Mouse (Mus musculus) brain, embryonic 18.5 days (tissue): Measurements from ENCODE around the gene 4930519G04Rik.
"Not testable (repeated sequence)": the region's sequence is repeated elsewhere in the genome, so short reads cannot be mapped to it uniquely, and the experiment has no call there.

Experiments
- DNase-seq: peaks from one replicate; pipeline ENCODE4 v3.0.0-alpha.2; 2012; ENCODE audit warnings: low read depth, low spot score

Gene 4930519G04Rik

DNA sequence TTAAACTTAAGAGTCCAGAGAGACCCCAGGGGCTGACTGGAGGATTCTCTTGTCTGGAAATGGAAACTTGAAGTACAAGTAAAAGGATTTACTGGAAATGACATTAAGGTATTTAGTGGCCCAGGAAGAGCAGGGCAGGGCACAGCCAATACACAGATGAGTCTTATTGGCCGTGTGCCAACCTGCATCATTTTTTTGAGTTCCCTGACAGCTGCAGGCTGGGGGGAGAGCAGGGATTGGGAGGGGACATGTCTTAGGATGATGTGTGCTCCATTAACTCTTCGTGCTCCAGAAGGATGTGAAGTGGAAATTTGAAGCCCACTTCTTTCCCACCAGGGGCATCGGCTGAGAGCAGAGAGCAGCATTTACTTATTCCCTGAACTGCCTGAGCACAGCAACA, 11.3 kb upstream of the 4930519G04Rik start:
- DNase-seq, result not testable (repeated sequence)

GRCm38 (mm10) chr5:114842674-114843073, 10.8 kb upstream of the 4930519G04Rik start:
- DNase-seq, result no peak

GRCm38 (mm10) chr5:114844371-114844770, 9.1 kb upstream of the 4930519G04Rik start:
- not testable (repeated sequence) for DNase-seq

DNA sequence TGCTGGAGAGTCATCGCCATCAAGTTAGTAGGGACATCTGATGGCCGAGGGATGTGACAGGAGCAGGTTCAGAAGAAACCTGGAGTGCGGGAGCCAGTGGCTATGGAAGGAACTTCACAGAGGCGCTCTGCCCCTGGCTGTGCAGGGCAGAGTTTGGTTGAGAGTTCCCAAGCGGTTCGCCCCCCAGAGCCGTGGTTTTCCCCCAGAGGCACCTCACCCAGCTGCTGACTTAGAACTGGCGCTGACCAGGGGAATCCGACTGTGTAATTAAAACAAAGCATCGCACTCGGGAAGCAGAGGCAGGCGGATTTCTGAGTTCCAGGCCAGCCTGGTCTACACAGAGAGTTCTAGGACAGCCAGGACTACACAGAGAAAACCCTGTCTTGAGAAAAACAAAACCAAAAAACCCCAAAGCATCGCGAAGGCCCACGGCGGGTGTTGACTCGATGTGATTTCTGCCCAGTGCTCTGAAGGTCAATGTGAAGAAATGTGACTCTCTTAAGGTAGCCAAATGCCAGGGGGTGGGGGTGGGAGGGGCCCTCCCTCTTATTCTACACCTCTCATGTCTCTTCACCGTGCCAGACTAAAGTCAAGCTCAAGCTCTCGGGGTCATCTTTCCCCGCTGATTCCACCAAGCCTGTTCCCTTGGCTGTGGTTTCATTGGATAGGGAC, 1.8 kb upstream of the 4930519G04Rik start:
- no peak for DNase-seq

- DNase-seq, result no peak
Observed at GRCm38 (mm10) chr5:114858582-114858981, 5.1 kb downstream of the 4930519G04Rik start, which contains the start of gene Gm9936. Gene Gm9936 (minus strand): TSS chr5:114858682.

DNA sequence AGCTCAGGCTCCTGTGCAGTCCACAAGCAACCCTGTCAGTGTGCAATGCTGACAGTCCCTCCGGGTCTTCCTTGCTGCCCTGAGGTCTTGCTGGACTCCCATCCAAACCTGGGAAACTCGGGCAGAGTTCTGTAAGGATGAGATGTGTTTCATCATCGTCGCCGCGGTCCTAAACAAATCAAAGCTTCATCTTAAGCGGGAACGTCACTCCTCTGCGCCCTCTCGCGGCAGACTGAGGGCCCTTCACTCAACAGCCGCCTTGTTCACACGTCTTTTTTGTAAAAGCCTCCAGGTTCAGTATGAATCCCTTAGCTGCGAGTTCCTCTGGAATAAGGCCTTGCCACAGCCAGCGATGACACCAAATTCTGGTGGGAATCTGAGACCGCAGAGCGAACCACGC, 5.8 kb downstream of the 4930519G04Rik start:
- DNase-seq, result peak; percentile 64

- DNase-seq, result no peak
Observed at GRCm38 (mm10) chr5:114861730-114862129, 8.3 kb downstream of the 4930519G04Rik start.

- no peak for DNase-seq
Observed at GRCm38 (mm10) chr5:114864813-114865212, 11.3 kb downstream of the 4930519G04Rik start.

DNA sequence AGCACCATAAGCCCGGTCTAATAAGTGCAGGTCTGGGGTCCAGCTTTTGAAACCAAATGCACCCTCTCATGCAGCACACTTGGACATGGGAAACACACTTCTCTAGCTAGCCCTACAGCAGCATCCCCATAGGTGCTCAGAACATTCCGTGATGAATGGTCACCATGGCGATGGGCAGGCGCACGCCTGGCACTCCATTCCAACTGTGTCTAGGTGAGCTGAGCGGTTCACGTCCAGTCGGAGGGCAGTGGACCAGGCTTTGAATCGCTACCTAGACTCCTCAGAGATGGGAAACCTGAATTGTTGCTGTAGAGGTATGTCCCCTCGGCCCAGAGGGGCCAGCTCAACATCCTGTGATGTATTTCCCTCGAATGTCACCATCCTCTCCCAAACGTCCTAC, 11.8 kb downstream of the 4930519G04Rik start:
- no peak for DNase-seq

DNA sequence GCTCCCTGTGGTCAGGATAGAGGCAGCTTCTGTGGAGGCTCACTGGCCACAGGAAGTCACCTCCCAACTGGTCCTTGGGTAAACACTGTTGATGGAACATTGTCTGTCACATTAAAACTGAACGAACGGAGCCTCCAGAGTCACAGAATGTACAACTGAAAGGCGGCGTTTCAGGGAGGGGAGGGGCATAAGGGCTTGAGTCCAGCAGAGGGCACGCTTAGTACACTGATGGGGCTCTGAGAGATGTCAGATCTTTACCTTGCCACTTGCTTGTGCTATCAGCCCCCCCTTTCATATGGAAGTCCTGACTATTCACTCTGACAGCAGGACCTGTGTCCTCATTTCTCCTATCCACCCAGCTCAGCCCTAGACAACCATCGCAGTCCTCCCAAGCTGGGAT, 22.4 kb downstream of the 4930519G04Rik start:
- no peak for DNase-seq

GRCm38 (mm10) chr5:114876331-114876730, 22.9 kb downstream of the 4930519G04Rik start:
- no peak for DNase-seq

DNA sequence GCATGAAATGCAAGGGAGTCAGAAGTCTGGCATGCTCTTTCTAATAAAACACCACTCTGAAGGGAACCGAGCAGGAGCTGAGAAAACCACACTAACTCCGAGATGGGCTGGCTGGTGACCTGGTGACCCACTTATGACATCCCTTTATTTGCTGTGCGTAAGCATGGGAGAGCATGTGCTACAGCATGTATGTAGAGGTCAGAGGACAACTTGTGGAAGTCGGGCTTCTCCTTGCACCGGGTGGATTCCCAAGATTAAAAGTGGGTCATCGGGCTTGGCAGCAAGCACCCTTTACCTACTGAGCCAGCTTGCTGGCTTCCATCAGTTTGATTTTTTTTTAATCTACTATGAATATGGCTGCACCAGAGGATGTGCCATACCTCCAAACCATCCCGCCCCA, 24.0 kb downstream of the 4930519G04Rik start:
- DNase-seq, result no peak

- no peak for DNase-seq
Observed at GRCm38 (mm10) chr5:114879399-114879798, 25.9 kb downstream of the 4930519G04Rik start.

GRCm38 (mm10) chr5:114882319-114882718, 28.9 kb downstream of the 4930519G04Rik start:
- not testable (repeated sequence) for DNase-seq

GRCm38 (mm10) chr5:114883022-114883421, 29.6 kb downstream of the 4930519G04Rik start:
- no peak for DNase-seq

DNA sequence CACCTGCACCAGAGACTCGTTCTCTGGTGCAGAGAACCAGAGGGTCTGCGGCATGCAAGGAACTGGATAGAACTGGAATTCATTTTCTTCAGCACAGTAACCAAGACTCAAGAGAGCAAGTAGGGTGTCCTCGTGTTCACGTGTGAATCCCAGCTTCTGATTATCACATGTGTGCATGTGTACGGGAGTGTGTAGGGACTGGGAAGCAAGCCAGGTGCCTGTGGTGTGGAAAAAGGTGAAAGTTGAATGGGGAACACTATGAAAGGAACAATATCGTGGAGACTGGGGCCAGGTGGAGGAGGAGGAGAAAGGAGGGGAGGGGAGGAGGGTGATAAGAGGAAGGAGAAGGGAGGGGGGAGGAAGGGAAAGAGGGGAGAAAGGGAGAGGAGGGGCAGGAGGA, 33.3 kb downstream of the 4930519G04Rik start:
- no peak for DNase-seq

DNA sequence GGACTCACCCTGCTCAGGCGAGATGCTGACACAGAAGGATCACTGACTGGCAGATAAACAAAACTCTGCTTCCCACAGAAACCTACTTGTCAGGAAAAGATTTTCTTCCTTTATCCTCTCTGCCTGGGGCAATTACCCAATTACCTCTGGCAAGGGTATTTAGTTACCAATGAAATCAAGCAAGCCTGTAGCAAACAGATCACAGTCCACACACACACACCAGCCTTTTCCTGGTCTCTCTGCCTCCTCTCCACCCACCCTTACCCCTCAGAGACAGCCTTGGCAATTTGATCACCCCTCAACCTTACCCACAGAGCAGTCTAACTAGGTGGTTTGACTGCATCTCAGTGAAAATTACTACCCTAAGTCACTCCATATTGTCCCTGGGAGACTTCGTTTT, 35.5 kb downstream of the 4930519G04Rik start:
- DNase-seq, result no peak

GRCm38 (mm10) chr5:114895542-114895941, 42.1 kb downstream of the 4930519G04Rik start:
- DNase-seq, result no peak

- DNase-seq, result no peak
Observed at GRCm38 (mm10) chr5:114896688-114897373, 43.4 kb downstream of the 4930519G04Rik start, which contains the start of gene Oasl2. Gene Oasl2 (plus strand): TSS chr5:114896936.

DNA sequence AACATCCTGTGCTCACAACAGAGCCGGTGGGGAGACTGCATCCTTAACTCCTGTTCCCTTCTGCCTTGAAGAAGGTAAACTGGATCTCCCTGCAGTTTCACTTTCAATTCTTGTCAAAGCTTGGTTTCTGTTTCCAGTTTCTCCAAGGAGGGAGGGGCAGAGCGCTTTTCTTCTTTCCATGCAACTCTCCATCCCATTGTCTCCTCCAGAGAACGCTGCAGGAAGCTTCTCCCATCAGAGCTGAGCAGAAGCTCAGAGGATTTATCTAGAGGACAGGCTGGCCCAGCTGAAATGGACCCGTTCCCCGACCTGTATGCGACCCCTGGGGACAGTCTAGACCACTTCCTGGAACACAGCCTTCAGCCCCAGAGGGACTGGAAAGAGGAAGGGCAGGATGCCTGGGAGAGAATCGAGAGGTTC, 43.9 kb downstream of the 4930519G04Rik start:
- no peak for DNase-seq

GRCm38 (mm10) chr5:114898857-114899256, 45.4 kb downstream of the 4930519G04Rik start:
- DNase-seq, result no peak

GRCm38 (mm10) chr5:114902413-114902812, 48.9 kb downstream of the 4930519G04Rik start:
- DNase-seq, result no peak
